Mouse (Mus musculus): ENCODE data around the gene Sar1b.
"Not testable (repeated sequence)": the region's sequence is repeated elsewhere in the genome, so short reads cannot be mapped to it uniquely, and the experiment has no call there.

The Sar1b gene

GRCm38 (mm10) chr11:51777478-51777877, 14.0 kb downstream of the Sar1b start:
- DNase-seq (ENCODE audit: low spot score): no peak

- DNase-seq (ENCODE audit: low spot score): no peak
Measured at GRCm38 (mm10) chr11:51780773-51781267, 17.3 kb downstream of the Sar1b start.

- no peak for DNase-seq (ENCODE audit: low spot score)
Measured at GRCm38 (mm10) chr11:51782721-51783120, 19.2 kb downstream of the Sar1b start.

- DNase-seq (ENCODE audit: low spot score): no peak
Measured at GRCm38 (mm10) chr11:51785926-51786325, 22.4 kb downstream of the Sar1b start.

GRCm38 (mm10) chr11:51789735-51790134, 26.2 kb downstream of the Sar1b start:
- not testable (repeated sequence) for DNase-seq (ENCODE audit: low spot score)

GRCm38 (mm10) chr11:51790662-51791061, 27.2 kb downstream of the Sar1b start:
- DNase-seq (ENCODE audit: low spot score): no peak

GRCm38 (mm10) chr11:51796272-51796671, 32.8 kb downstream of the Sar1b start:
- no peak for DNase-seq (ENCODE audit: low spot score)

- no peak for DNase-seq (ENCODE audit: low spot score)
Measured at GRCm38 (mm10) chr11:51800634-51801325, 37.3 kb downstream of the Sar1b start.

- DNase-seq (ENCODE audit: low spot score): peak; percentile 75
Measured at GRCm38 (mm10) chr11:51805221-51805981, 41.9 kb downstream of the Sar1b start.

GRCm38 (mm10) chr11:51807108-51807879, 43.8 kb downstream of the Sar1b start:
- DNase-seq (ENCODE audit: low spot score): no peak

- peak; percentile 73 for DNase-seq (ENCODE audit: low spot score)
Measured at GRCm38 (mm10) chr11:51809632-51810224, 46.2 kb downstream of the Sar1b start.

- no peak for DNase-seq (ENCODE audit: low spot score)
Measured at GRCm38 (mm10) chr11:51811230-51811629, 47.7 kb downstream of the Sar1b start.

- no peak for DNase-seq (ENCODE audit: low spot score)
Measured at GRCm38 (mm10) chr11:51812022-51812546, 48.6 kb downstream of the Sar1b start.

- peak; percentile 92 for DNase-seq (ENCODE audit: low spot score)
Measured at GRCm38 (mm10) chr11:51817756-51818155, 54.3 kb downstream of the Sar1b start.

- DNase-seq (ENCODE audit: low spot score): no peak
Measured at GRCm38 (mm10) chr11:51818837-51819236, 55.4 kb downstream of the Sar1b start.

- DNase-seq (ENCODE audit: low spot score): no peak
Measured at GRCm38 (mm10) chr11:51819964-51820363, 56.5 kb downstream of the Sar1b start.

- DNase-seq (ENCODE audit: low spot score): peak; percentile 70
Measured at GRCm38 (mm10) chr11:51820861-51821260, 57.4 kb downstream of the Sar1b start.

- DNase-seq (ENCODE audit: low spot score): no peak
Measured at GRCm38 (mm10) chr11:51822736-51823135, 59.2 kb downstream of the Sar1b start.

GRCm38 (mm10) chr11:51823271-51823670, 59.8 kb downstream of the Sar1b start:
- no peak for DNase-seq (ENCODE audit: low spot score)

GRCm38 (mm10) chr11:51823963-51824753, 60.7 kb downstream of the Sar1b start:
- DNase-seq (ENCODE audit: low spot score): no peak

- DNase-seq (ENCODE audit: low spot score): no peak
Measured at GRCm38 (mm10) chr11:51824867-51825424, 61.5 kb downstream of the Sar1b start.

Data from layer of hippocampus, adult 11-12 months (tissue).